Mouse (Mus musculus) natural killer cell, adult 2 months (primary cell): Measurements from ENCODE around the gene Psap.

Experiments used
- DNase-seq, 2 experiments: peaks; one replicate each; pipeline ENCODE4 v3.0.0; 2022; ENCODE audit warnings: low spot score in 2 of 2

Psap gene

GRCm38 (mm10) chr10:60287726-60288125, 10.3 kb downstream of the Psap start:
- DNase-seq: peak; percentile 50 to 64

DNA sequence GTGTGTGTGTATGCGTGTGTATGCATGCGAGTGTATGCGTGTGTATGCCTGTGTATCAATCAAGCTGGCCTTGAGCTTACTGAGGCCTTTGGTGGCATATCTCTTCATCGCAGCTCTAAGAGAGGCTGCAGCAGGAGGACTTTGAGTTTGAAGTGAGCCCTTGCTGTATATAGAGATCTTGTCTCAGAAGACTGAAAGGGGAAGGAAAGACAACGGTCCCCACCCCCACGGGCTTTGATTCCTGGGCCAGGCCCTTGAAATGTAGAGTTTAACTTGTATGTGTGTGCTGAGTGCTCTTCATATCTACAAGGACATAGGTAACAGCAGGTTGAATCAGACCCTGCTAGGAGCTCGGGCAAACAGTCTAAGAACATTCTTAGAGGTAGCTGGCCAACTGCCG, 11.8 kb downstream of the Psap start:
- DNase-seq: peak in 1 of 2 experiments; percentile 53

GRCm38 (mm10) chr10:60290026-60290738, 12.8 kb downstream of the Psap start:
- DNase-seq: peak in 1 of 2 experiments; percentile 42

DNA sequence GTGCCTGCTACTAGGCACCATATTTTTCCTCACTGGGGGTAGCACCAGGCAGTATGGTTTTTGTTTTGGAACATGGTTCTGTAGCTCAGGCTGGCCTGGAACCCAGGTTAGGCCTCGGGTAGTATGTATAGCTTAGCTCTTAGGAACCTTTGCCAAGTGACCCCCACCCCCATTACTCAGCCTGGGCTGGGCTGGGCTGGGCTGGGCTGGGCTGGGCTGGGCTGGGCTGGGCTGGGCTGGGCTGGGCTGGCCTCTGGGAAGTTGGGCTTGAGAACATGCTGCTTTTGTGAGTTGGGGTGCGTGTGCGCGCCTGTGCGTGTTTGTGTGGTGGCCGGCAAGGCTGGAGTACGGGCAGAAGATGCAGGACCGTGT, 13.3 kb downstream of the Psap start:
- no peak for DNase-seq

- DNase-seq: no peak
These were observed 14.8 kb downstream of the Psap start for GRCm38 (mm10) chr10:60292209-60292608.

DNA sequence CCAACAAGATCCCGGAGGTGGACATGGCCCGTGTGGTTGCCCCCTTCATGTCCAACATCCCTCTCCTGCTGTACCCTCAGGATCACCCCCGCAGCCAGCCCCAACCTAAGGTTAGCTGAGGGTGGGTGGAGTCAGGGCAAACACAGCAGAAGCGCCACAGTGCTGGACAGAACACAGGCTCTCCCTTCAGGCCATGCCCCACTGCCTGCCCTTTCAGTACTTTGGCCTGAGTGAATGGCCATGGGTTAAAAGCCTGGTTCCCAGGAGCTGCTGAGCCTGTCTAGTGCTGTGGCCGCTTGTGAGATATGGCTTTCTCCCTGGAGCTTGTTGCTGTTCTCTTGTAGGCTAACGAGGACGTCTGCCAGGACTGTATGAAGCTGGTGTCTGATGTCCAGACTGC, 17.2 kb downstream of the Psap start:
- no peak for DNase-seq

DNA sequence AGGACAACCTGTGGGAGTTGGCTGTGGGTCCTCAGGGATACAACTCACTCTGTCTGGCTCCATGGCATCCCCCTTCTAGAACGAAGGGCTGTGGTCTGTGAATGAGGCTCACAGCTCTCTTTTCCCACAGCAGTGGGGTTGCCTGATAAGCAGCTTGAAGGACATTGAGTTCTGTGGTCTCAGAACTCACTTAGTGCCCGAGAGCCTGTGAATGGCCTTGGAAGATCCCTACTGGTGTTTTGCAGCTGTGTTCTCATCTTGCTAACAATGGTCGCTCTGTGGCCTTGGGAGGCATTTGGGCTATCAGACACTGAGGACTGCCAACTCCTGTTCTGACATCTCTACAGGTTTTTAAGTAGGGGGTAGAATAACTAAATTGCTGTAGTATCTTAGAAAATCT, 17.9 kb downstream of the Psap start:
- no peak for DNase-seq

DNA sequence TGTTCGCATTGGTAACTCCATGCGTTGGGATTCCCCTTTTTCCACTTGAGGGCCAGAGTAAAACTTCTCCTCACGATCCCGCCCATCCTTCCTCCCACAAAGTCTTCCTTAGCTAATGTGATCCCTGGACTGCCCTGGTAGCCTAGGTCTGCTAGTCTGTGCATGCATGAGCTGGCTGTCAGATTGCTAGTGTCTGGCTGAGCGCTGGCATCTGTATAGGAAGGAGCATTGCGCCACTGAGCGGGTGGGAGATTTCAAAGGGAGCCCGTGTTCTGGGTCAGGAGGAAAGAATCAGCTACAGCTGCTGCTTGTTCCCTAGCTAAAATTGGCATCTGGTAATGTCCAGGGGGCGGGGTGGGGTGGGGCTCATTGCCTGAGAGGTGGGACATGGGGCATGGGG, 18.6 kb downstream of the Psap start:
- no peak for DNase-seq

DNA sequence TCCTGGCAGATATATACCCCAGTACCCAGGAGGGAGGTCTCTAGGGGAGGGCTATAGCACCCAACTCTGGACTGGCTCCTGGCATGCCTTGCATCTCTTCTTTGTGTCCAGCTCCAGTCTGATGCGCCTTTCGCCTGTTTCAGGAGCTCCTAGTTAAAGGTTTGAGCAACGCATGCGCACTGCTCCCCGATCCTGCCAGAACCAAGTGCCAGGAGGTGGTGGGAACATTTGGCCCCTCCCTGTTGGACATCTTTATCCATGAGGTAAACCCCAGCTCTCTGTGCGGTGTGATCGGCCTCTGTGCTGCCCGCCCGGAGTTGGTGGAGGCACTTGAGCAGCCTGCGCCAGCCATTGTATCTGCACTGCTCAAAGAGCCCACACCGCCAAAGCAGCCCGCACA, 22.2 kb downstream of the Psap start:
- DNase-seq: no peak

DNA sequence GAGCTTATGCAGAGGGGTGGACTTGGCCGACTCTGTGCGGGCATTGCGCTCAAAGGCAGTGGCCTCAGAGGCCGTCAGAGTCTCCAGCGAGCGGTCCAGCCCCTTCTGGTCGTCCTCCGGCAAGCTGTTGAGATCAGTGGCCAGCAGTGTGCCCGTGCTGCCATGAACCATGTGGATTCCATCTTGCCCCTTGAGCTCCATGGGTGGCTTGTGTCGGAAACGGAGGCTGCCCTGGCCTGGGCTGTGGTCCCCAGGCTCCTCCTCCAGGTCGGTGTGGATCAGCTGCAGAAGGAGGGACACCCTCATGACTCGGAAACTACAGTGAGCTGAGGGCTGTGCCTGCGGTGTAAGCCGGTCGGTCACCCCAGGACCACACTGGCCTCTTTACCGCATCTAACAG, 26.0 kb downstream of the Psap start:
- DNase-seq: no peak

DNA sequence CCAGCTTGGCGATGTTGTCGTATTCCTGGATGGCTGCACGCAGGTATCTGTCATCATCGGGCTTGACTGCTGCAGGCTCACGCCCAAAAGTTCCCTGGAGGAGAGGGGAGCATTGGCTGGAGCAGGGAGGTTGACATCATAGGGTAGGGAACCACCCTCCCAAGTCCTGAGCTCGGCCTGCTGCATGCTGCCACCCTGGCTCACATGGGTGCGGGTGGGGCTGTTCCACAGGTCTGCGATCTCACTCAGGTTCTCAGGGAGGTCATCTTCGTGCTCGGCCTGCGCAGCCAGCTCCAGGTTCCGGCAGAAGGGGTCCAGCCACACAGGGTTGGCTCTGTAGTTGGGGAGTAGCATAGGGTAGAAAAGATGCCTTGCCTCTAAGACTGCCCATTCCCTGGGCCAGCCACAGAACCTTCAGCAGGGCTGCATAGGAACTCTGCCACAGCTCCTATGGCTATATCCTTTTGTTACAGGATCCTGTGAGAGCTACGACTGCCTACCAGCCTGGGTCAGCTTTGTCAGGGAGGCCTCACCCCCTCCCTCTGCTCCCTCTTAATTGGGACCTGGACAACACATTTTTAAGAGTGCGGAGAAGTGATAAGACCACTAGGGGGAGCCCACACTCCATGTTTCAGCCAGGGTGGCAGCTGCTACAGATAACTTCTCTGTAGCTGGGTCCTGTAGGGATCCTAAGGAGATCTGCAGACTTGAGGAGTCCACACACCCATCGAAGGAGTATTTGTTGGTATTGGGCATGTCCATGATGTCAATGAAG, 27.6 kb downstream of the Psap start:
- DNase-seq: peak; percentile 64 to 76

DNA sequence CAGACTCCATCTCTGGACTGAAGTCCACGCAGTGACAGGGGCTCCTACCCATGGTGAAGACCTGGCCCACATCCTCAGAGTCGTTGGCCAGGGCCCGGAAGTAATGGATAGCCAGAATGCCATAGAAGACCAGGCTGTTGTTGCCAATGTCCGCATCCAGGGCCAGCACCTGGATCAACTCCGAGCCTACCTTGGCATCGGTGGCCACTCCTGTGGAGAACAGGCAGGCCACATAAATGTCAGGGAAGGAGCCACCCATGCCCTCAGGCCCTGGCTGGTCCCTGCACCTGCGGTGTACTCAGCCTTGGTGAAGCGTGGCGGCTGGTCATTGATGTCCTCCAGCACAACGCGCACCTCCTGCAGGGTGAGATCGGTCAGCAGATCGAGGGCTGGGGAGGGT, 33.2 kb downstream of the Psap start:
- DNase-seq: no peak

- no peak for DNase-seq
These were observed 36.2 kb downstream of the Psap start for GRCm38 (mm10) chr10:60313606-60314005.

DNA sequence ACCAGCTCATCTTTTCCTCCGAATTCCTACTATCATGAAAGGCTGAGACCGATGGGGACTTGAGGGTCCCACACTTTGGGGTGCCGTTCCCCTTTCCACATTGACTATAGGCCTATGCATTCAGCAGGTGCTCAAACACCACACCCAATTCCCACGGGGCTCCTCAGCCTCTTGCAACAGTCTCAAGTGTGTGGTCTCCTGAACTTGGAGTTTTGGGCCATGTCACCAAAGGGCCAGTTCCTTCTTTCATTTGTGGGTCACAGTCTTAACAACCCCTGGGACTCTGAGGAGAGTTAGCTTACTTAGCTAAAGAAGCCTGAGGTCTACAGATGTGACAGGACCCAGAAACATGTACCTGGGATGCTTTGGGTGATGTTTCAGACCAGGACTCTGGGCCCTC, 38.7 kb downstream of the Psap start:
- no peak for DNase-seq

GRCm38 (mm10) chr10:60328963-60329650, 51.7 kb downstream of the Psap start:
- no peak for DNase-seq

- no peak for DNase-seq
These were observed 57.2 kb downstream of the Psap start for GRCm38 (mm10) chr10:60334583-60334982.

- no peak for DNase-seq
These were observed 57.6 kb downstream of the Psap start for GRCm38 (mm10) chr10:60335021-60335420.

- DNase-seq: no peak
These were observed 64.1 kb downstream of the Psap start for GRCm38 (mm10) chr10:60341528-60341927.

DNA sequence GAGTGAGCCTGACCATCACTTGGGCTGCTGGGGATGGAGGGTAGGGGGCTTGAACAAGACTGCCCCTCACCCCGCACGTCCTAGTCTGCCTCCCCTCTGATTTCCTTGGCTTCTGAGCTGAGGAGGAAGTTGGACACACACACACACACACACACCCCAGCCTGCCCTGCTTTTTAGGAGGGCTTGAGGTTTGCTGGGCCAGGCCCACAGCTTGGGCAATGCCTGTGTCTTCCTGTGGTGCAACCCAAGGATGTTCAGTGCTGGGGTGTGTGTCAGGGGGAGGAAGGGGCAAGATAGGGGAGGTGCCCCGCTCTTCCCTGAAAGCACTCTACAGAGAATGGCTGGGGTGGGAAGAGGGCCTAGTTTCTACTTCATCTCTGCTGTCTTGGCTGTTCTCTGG, 66.7 kb downstream of the Psap start:
- no peak for DNase-seq

DNA sequence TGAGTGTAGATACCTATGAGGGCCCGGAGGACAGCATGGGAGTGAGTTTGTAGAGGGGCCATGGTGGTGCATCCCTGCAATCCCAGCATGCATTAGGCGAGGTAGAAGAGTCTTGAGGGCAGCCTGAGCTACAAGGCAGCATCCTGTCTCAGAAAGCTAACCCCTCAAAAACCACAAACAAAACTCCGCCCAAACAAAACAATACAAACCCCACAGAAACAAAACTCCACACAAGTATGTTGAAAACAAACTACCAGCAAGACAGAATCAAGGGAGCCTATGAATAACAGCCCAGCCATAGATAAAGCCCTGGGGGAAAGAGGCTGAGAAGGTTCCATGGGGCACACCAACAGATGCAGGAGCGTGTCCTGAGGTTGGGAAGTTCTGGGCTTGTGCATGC, 68.6 kb downstream of the Psap start:
- DNase-seq: no peak

GRCm38 (mm10) chr10:60346701-60347405, 69.4 kb downstream of the Psap start, which contains the start of gene Vsir:
Gene Vsir, plus strand, starts transcription at chr10:60346851.
- DNase-seq: peak; percentile 85 to 89
